Mouse (Mus musculus) heart, embryonic 12.5 days (tissue): Measurements from ENCODE around the gene Atp5l. TPM values are rescaled to one million over a fixed set of nuclear protein-coding genes. Genes with fewer than 3 reads are reported as not detected.

ENCODE experiments used
- ATAC-seq: fragments of 200-750 bp; cut with Nextera tagmentation; 2 replicates; pipeline ENCODE4 v1.8.0; 2017; ENCODE audit warnings: moderate TSS enrichment, moderate library complexity; ENCODE audit not compliant: insufficient number of reproducible peaks, low FRiP score
- H3K27ac ChIP-seq: fragments of 300-500 bp; sonication (generic); 2 replicates; pipeline ENCODE4 v1.5.1; 2016; ENCODE audit warnings: mild to moderate bottlenecking, moderate library complexity; ENCODE audit not compliant: poor library complexity, severe bottlenecking
- H3K27me3 ChIP-seq: fragments of 300-500 bp; sonication (generic); replicated peaks from 2 replicates; pipeline ENCODE4 v1.6.1; 2016; ENCODE audit warnings: mild to moderate bottlenecking, moderate library complexity
- H3K36me3 ChIP-seq: fragments of 300-500 bp; sonication (generic); 2 replicates; pipeline ENCODE4 v1.6.1; 2016; ENCODE audit warnings: mild to moderate bottlenecking, moderate library complexity
- H3K4me1 ChIP-seq: fragments of 300-500 bp; sonication (generic); replicated peaks from 2 replicates; pipeline ENCODE4 v1.6.1; 2016; ENCODE audit warnings: mild to moderate bottlenecking
- H3K4me2 ChIP-seq: fragments of 300-500 bp; sonication (generic); 2 replicates; pipeline ENCODE4 v1.6.1; 2016; ENCODE audit warnings: mild to moderate bottlenecking, moderate library complexity
- H3K4me3 ChIP-seq: fragments of 300-500 bp; sonication (generic); 2 replicates; pipeline ENCODE4 v1.5.1; 2016; ENCODE audit warnings: mild to moderate bottlenecking
- H3K9ac ChIP-seq: fragments of 300-500 bp; sonication (generic); 2 replicates; pipeline ENCODE4 v1.6.1; 2016; ENCODE audit warnings: mild to moderate bottlenecking, moderate library complexity
- H3K9me3 ChIP-seq: fragments of 300-500 bp; sonication (generic); replicated peaks from 2 replicates; pipeline ENCODE4 v1.6.1; 2016; ENCODE audit warnings: mild to moderate bottlenecking, moderate library complexity
- WGBS: fragments of 180-500 bp; shearing (Covaris S2); methylation state at CpG from one replicate; pipeline ENCODE4 v1.1.7; 2016; 5-methylcytosine and 5-hydroxymethylcytosine counted together
- polyA plus RNA-seq: library from polyadenylated mRNA; unstranded; fragments of >200 nt; fragmentation: Nextera tagmentation; extraction: Ambion mirVana; gene quantifications from 2 replicates; pipeline ENCODE4 v1.2.1, GENCODE M21; 2016

The Atp5l gene
- polyA plus RNA-seq, 1 experiment from 2014 or later = 963 TPM

DNA sequence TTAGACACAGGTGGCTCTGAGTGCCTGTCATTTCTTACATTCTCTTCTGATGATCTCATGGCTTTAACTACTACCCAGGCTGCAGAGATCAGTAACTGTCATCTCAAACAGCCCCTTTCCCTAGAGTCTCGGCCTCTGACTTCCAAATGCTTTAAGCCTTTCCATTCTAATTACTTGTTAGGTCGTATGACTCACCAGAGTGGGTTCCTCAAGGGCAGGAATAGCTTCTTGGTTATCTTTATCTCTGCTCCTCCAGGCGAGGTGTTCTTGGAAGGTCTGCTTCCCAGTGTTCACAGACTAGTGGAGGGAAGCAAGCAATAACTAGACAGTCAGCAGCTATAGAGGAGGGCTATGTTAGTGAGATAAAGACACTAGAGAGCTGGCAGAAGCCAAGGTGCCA lies 27.9 kb downstream of the Atp5l start:
- Histone ChIP-seq H3K4me3 (no peak overlapping the region), H3K27me3 (no peaks in the 10 kb centered on the region), H3K4me2 (no peak overlapping the region), H3K36me3 (no peaks in the 10 kb centered on the region), H3K9ac (no peak overlapping the region), H3K4me1 (peaks cover 8% of the 10 kb centered on the region), H3K27ac (no peak overlapping the region), H3K9me3 (no peaks in the 10 kb centered on the region)
- 17% methylated on average over 3 of the region's 3 CpGs for WGBS
- no peak for ATAC-seq

- no peak overlapping the region for H3K4me2 ChIP-seq
- H3K27me3 ChIP-seq = peaks cover 6% of the 10 kb centered on the region; the same call in 1 of the 2 replicates
- H3K27ac ChIP-seq = no peak overlapping the region
- no peak for ATAC-seq
- H3K9me3 ChIP-seq = no peaks in the 10 kb centered on the region
- peaks cover 8% of the 10 kb centered on the region for H3K4me1 ChIP-seq
- 83% methylated on average over 6 of the region's 6 CpGs for WGBS
- no peak overlapping the region for H3K4me3 ChIP-seq
- no peak overlapping the region for H3K9ac ChIP-seq
- H3K36me3 ChIP-seq = no peaks in the 10 kb centered on the region
These were observed 29.3 kb downstream of the Atp5l start for GRCm38 (mm10) chr9:44891210-44891609.

DNA sequence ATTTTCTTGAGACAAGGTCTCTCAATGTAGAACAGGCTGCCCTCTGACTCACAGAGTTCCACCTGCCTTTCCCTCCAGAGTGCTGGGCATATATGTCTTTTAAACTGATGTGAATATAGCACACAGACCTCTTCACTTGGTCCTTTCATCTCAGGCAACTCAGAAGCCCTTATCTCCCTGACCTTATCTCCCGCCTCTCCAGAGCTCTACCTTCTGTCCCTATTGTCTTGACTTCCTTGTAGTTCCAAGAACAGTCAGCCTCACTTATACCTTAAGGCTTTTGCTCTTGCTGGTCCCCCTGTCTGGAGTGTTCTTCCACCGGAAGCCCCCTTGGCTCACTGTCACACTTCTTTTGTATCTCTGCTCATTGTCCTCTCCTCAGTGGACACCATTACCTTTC lies 30.4 kb downstream of the Atp5l start:
- 36% methylated on average over 2 of the region's 2 CpGs for WGBS
- peaks cover 8% of the 10 kb centered on the region for H3K4me1 ChIP-seq
- no peak for ATAC-seq

GRCm38 (mm10) chr9:44888114-44888624 lies 32.4 kb downstream of the Atp5l start:
- Histone ChIP-seq H3K9me3 (no peaks in the 10 kb centered on the region), H3K4me3 (no peak overlapping the region), H3K36me3 (no peaks in the 10 kb centered on the region), H3K4me2 (no peak overlapping the region), H3K27me3 (peaks cover 9% of the 10 kb centered on the region; the same call in 1 of the 2 replicates), H3K4me1 (peaks cover 11% of the 10 kb centered on the region), H3K27ac (no peak overlapping the region), H3K9ac (no peak overlapping the region)
- 79% methylated on average over 7 of the region's 7 CpGs for WGBS
- ATAC-seq = no peak

More for the DNA sequence above, 30.4 kb downstream of the Atp5l start:
- Histone ChIP-seq H3K9me3 (no peaks in the 10 kb centered on the region), H3K9ac (no peak overlapping the region), H3K36me3 (no peaks in the 10 kb centered on the region), H3K27ac (no peak overlapping the region), H3K27me3 (peaks cover 9% of the 10 kb centered on the region; the same call in 1 of the 2 replicates), H3K4me2 (no peak overlapping the region), H3K4me3 (no peak overlapping the region)

GRCm38 (mm10) chr9:44882981-44883569 lies 37.5 kb downstream of the Atp5l start:
- peaks cover 9% of the 10 kb centered on the region; the same call in 1 of the 2 replicates for H3K27me3 ChIP-seq
- WGBS = under 1% methylated on average over 21 of the region's 21 CpGs
- peak overlapping the region; percentile 86 for H3K9ac ChIP-seq
- H3K4me3 ChIP-seq = peak overlapping the region; percentile 87
- H3K4me2 ChIP-seq = peak overlapping the region; percentile 98
- H3K4me1 ChIP-seq = peaks cover 26% of the 10 kb centered on the region
- H3K36me3 ChIP-seq = no peaks in the 10 kb centered on the region
- no peak for ATAC-seq
- H3K9me3 ChIP-seq = no peaks in the 10 kb centered on the region
- 0 out of 2 replicates have a peak overlapping the region, but pooled peaks have one; percentile 96 for H3K27ac ChIP-seq

GRCm38 (mm10) chr9:44882436-44882980 lies 38.0 kb downstream of the Atp5l start:
- Histone ChIP-seq H3K27me3 (peaks cover 9% of the 10 kb centered on the region; the same call in 1 of the 2 replicates), H3K36me3 (no peaks in the 10 kb centered on the region), H3K9ac (peak overlapping the region; percentile 86), H3K4me1 (peaks cover 27% of the 10 kb centered on the region), H3K4me3 (peak overlapping the region; percentile 87), H3K9me3 (no peaks in the 10 kb centered on the region), H3K4me2 (peak overlapping the region; percentile 98), H3K27ac (peak overlapping the region; percentile 96)
- WGBS = under 1% methylated on average over 27 of the region's 27 CpGs
- ATAC-seq = no peak

DNA sequence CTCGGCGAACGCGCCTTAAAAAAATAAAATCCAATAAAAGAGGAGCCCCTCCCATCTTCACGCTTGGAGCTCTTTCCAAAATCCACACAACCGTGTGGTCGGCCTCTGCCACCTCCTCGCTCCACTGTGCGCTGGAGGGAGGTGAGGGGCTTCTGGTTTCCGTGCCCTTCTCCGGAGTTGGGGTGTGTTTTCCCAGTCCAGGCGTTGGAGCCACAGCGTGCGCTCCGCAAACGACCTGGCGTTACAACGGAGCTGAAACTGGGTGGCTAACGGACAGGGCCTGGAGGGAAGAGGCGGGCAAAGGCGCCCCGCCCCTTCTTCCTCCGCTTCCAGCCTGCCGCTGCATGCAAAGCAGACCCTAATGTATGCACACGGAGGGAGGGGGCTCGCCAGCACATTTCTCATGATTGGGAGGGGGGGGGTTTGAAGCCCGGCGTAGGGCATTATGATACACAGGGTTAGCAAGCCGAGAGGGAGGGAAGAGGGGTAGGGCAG lies 38.6 kb downstream of the Atp5l start:
- Histone ChIP-seq H3K9me3 (no peaks in the 10 kb centered on the region), H3K4me2 (peak overlapping the region; percentile 98), H3K36me3 (0 out of 2 replicates have a peak, but pooled peaks cover 4% of the 10 kb centered on the region), H3K27me3 (peaks cover 6% of the 10 kb centered on the region; the same call in 1 of the 2 replicates), H3K4me1 (peaks cover 33% of the 10 kb centered on the region), H3K27ac (peak overlapping the region; percentile 96), H3K4me3 (peak overlapping the region; percentile 87), H3K9ac (peak overlapping the region; percentile 86)
- ATAC-seq = peak; percentile 70
- under 1% methylated on average over 29 of the region's 29 CpGs for WGBS

DNA sequence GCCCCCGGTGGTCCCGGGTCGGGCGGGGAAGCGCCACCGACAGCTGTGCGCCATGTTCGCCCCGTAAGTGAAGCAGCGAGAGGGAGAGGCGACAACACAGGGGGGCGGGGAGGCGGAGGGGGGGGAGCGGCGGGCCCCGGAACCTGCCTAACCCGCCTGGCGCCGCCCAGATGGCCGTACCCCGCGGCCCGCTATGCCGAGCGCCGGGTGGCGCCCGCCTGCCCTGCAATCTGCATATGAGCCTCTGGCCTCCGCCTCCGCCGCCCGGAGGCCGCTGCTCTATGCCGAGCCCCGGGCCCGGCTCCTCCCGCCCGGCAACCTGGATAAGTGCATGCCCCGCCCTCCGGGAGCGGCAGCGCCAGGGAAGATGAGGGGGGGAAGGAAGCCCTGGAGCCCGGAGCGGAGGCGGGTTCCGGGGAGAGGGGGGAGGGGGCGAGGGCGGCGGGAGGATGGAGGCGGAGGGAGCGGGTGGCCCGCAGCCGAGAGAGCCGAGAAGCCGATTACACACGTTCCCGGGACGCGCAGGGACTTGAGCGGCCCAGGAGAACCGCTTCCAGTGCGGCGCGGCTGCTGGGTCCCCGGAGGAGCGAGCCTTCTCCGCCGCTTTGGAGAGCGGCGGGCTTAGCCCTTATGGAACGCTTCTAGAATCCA lies 39.2 kb downstream of the Atp5l start, which contains the start of gene Kmt2a:
TSS of gene Kmt2a (minus strand) at position 76 of the 651 bp plus-strand sequence.
- Histone ChIP-seq H3K27me3 (peaks cover 4% of the 10 kb centered on the region; the same call in 1 of the 2 replicates), H3K4me2 (peak within 1 kb of the TSS; percentile 98), H3K36me3 (0 out of 2 replicates have a peak, but pooled peaks cover 4% of the 10 kb centered on the region), H3K27ac (peak within 1 kb of the TSS; percentile 96), H3K4me3 (peak within 1 kb of the TSS; percentile 87), H3K9me3 (no peaks in the 10 kb centered on the region), H3K4me1 (peaks cover 38% of the 10 kb centered on the region), H3K9ac (peak within 1 kb of the TSS; percentile 94)
- under 1% methylated on average over 66 of the region's 71 CpGs for WGBS
- ATAC-seq = peak; percentile 92

DNA sequence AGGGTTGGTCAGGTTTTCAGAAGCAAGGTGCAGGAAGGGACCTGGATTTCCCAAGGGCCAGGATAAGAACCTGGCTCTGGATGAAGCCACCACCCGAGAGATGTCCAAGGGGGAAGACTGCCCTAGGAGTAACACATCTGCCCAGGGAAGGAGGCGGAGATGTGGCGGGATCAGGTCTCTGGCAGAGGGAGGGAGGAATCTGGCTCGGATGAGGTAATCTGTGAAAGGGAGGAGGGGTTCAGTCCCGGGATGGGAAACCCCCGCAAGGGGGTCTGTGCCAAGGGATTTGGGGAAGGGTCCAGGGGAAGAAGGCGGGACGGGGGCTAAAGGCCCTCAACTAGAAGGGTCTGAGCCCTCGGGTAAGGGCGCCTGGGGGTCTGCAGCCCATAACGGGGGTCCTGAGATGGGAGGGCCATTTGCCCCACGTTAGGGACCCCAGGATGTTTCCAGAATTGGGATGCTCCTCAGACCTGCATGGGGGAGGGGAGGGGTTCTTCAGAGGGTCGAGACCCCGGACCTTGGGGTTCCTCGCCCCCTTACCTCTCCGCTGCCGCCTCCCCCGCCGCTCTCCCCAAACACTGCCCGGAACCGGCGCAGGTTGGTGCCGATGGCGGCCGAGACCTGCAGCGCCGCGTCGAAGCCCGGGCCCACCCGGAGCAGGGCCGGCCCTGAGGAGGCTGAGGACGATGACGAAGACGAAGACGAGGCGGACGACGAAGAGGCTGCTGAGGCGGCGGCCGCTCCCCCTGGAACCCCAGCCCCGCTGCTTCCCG lies 40.0 kb downstream of the Atp5l start:
- H3K36me3 ChIP-seq = 0 out of 2 replicates have a peak, but pooled peaks cover 4% of the 10 kb centered on the region
- no peaks in the 10 kb centered on the region for H3K27me3 ChIP-seq
- ATAC-seq = peak; percentile 27; the same call in 1 of the 2 replicates
- peak overlapping the region; percentile 96 for H3K27ac ChIP-seq
- WGBS = under 1% methylated on average over 39 of the region's 44 CpGs
- H3K4me1 ChIP-seq = peaks cover 46% of the 10 kb centered on the region
- H3K4me2 ChIP-seq = peak overlapping the region; percentile 98
- peak overlapping the region; percentile 87 for H3K4me3 ChIP-seq
- H3K9me3 ChIP-seq = no peaks in the 10 kb centered on the region
- H3K9ac ChIP-seq = peak overlapping the region; percentile 94

- Histone ChIP-seq H3K4me1 (peaks cover 51% of the 10 kb centered on the region), H3K36me3 (0 out of 2 replicates have a peak, but pooled peaks cover 4% of the 10 kb centered on the region), H3K9ac (peak overlapping the region; percentile 94), H3K9me3 (no peaks in the 10 kb centered on the region), H3K4me3 (peak overlapping the region; percentile 87), H3K27me3 (no peaks in the 10 kb centered on the region), H3K4me2 (peak overlapping the region; percentile 98), H3K27ac (peak overlapping the region; percentile 19; the same call in 1 of the 2 replicates)
- no peak for ATAC-seq
- 2% methylated on average over 13 of the region's 13 CpGs for WGBS
These were observed 40.8 kb downstream of the Atp5l start for GRCm38 (mm10) chr9:44879694-44880271.
